Mouse (Mus musculus) liver, postnatal 0 days (tissue): Measurements from ENCODE around the gene Afdn.

Source experiments
- CTCF ChIP-seq: sonication (generic); IDR thresholded peaks from 2 replicates; pipeline ENCODE4 v1.5.1; 2016; ENCODE audit warnings: antibody characterized with exemption, low read depth
- EP300 ChIP-seq: IDR thresholded peaks from 2 replicates; pipeline ENCODE4 v1.6.1; 2016; ENCODE audit warnings: antibody characterized with exemption, low read depth, mild to moderate bottlenecking

DNA sequence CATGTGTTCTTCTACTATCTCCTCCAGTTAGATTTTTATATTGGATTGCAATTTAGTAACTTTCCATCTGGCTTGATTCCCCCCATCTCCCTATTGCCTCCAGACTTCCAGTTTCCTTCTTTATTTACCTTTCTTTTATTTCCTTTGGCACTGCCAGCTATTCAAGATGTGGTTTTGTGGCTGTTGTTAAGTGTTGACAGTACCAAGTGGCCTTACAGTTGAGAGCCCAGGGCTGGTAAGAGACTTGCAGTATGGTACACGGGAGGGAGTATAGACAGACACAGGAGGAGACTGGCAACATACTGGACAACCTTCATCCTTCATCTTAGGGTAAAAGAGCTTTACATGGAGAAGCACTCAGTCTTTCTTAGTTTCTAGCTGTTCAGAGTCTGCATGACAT is 119.4 kb downstream of the Afdn start:
- TF ChIP-seq EP300 (no peak), CTCF (no peak)
